22 mouse cellular contexts compared by ENCODE assay signal in the genomic region with DNA sequence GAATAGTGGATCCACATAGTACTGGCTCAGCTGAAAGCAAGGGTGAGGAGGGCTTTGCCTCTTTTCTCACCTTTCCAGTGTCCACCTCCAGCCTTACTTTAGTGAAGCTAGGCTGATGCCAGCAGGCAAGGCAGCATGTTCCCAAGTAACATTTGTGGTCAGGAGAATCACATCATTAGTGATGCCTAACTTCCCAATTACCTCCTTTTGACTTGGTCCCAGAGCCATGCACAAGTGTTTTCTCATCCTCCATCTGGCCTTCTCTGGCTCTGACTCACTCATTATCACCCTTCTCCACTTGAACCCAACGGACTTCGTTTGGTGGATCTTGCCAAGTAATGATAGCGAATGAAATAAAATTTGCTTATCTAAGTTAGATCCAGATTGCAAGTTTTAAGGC.
DNase-seq lines count a peak whose midpoint lies in the region; ATAC-seq and TF ChIP-seq lines count a peak whose summit lies in the region.
"Had no signal": no experiment of that assay in that cellular context is flagged by ENCODE, and none has a peak within 500 bp of the region (broad histone marks: within the 10 kb centered on the region; RNA-seq: fewer than 3 reads in every experiment).

No protein-coding gene starts in this region.

- no peak for DNase-seq in gastrocnemius, adult 2 months
- DNase-seq in gastrocnemius, adult 8-10 months (ENCODE audit: low spot score in 2 of 2): no peak
- peak; percentile 28 for DNase-seq in hindbrain, postnatal 0 days (ENCODE audit: low spot score)
- no peak for DNase-seq in hindbrain, embryonic 11.5 days (ENCODE audit: low spot score)
- DNase-seq in Patski (ENCODE audit: low read depth, low spot score): peak; percentile 43
- DNase-seq in left cerebral cortex, postnatal 36 days (ENCODE audit: low spot score in 2 of 2): no peak
- DNase-seq in layer of hippocampus, adult 9-11 months: no peak
- DNase-seq: adrenal gland, adult 8-10 months; forebrain, postnatal 0 days; kidney, postnatal 4 days; right cerebral cortex, postnatal 25 days; thymus, adult 18-20 months had no signal

- no peaks in the 10 kb centered on the region for H3K27me3 ChIP-seq in hindbrain, postnatal 0 days (ENCODE audit: insufficient read depth, low read length)
- H3K27me3 ChIP-seq in hindbrain, embryonic 11.5 days (ENCODE audit: control insufficient read depth, insufficient read depth, low read length): no peaks in the 10 kb centered on the region
- H3K27me3 ChIP-seq in Patski: no peaks in the 10 kb centered on the region
- H3K27me3 ChIP-seq: embryonic facial prominence, embryonic 12.5 days; hindbrain, embryonic 12.5 days; intestine, embryonic 15.5 days; kidney, embryonic 15.5 days; midbrain, embryonic 13.5 days had no signal

- no peaks in the 10 kb centered on the region for H3K9me3 ChIP-seq in hindbrain, postnatal 0 days (ENCODE audit: low read length)
- H3K9me3 ChIP-seq in hindbrain, embryonic 11.5 days (ENCODE audit: control insufficient read depth, low read length): no peaks in the 10 kb centered on the region
- H3K9me3 ChIP-seq: embryonic facial prominence, embryonic 12.5 days; hindbrain, embryonic 12.5 days; intestine, embryonic 15.5 days; kidney, embryonic 15.5 days; midbrain, embryonic 13.5 days had no signal

- H3K4me2 ChIP-seq in hindbrain, postnatal 0 days (ENCODE audit: low read depth, low read length): no peak overlapping the region
- H3K4me2 ChIP-seq in hindbrain, embryonic 11.5 days (replicated peaks; ENCODE audit: low read depth, low read length): no peak overlapping the region
- H3K4me2 ChIP-seq: embryonic facial prominence, embryonic 12.5 days; hindbrain, embryonic 12.5 days; intestine, embryonic 15.5 days; kidney, embryonic 15.5 days; midbrain, embryonic 13.5 days had no signal

- peak overlapping the region; percentile 71 for H3K27ac ChIP-seq in gastrocnemius, adult 2 months
- H3K27ac ChIP-seq in hindbrain, postnatal 0 days: no peak overlapping the region
- H3K27ac ChIP-seq in hindbrain, embryonic 11.5 days (ENCODE audit: low read depth, low read length): no peak overlapping the region
- H3K27ac ChIP-seq in brown adipose tissue, adult 24 weeks (replicated peaks; ENCODE audit: low read depth, low read length): peak overlapping the region; percentile 68
- H3K27ac ChIP-seq: embryonic facial prominence, embryonic 12.5 days; hindbrain, embryonic 12.5 days; intestine, embryonic 15.5 days; liver, embryonic 14.5 days; midbrain, embryonic 13.5 days had no signal

- in situ Hi-C loops in Patski (cut with MboI; ENCODE audit: low pct_unique_long_range_greater_than_20kb): no loop called here

- CTCF ChIA-PET in Patski (lab: Charles Lee): interaction anchor here (0.8 to 1.5 kb wide), 4 partner anchors 11 to 153 kb away, joined by 3 to 4 read pairs (median 3); no protein-coding TSS in a partner anchor

- no peak overlapping the region for H3K4me3 ChIP-seq in gastrocnemius, adult 2 months
- no peak overlapping the region for H3K4me3 ChIP-seq in hindbrain, postnatal 0 days (ENCODE audit: low read length)
- no peak overlapping the region for H3K4me3 ChIP-seq in hindbrain, embryonic 11.5 days (ENCODE audit: low read depth, low read length)
- no peak overlapping the region for H3K4me3 ChIP-seq in brown adipose tissue, adult 24 weeks (ENCODE audit: insufficient read depth, low read depth, low read length)
- H3K4me3 ChIP-seq: embryonic facial prominence, embryonic 12.5 days; erythroblast, embryonic 14.5 days; hindbrain, embryonic 12.5 days; intestine, embryonic 15.5 days; kidney, embryonic 15.5 days; midbrain, embryonic 13.5 days; myocyte had no signal

- H3K4me1 ChIP-seq in hindbrain, postnatal 0 days (ENCODE audit: insufficient read depth, low read length): no peaks in the 10 kb centered on the region
- H3K4me1 ChIP-seq in hindbrain, embryonic 11.5 days (replicated peaks; ENCODE audit: control insufficient read depth, insufficient read depth, low read length): no peaks in the 10 kb centered on the region
- peaks cover 21% of the 10 kb centered on the region for H3K4me1 ChIP-seq in brown adipose tissue, adult 24 weeks (ENCODE audit: control insufficient read depth, insufficient read depth, insufficient read length, low read length)
- H3K4me1 ChIP-seq: hindbrain, embryonic 12.5 days; midbrain, embryonic 13.5 days had no signal

- intact Hi-C loops in gastrocnemius, adult 2 months (cut with DNase I): no loop called here
- intact Hi-C loops in left cerebral cortex, postnatal 36 days (cut with DNase I): no loop called here

- peak; percentile 81 for ATAC-seq in hindbrain, postnatal 0 days
- ATAC-seq in hindbrain, embryonic 11.5 days (ENCODE audit: low FRiP score): no peak
- peak; percentile 36 for ATAC-seq in Patski
- ATAC-seq: forebrain, postnatal 0 days; lung, postnatal 0 days; midbrain, embryonic 13.5 days had no signal

- POLR2A ChIA-PET in Patski (lab: Charles Lee): no interaction called here

- 66% methylated on average over 3 of the region's 3 CpGs for WGBS in hindbrain, postnatal 0 days
- 94% methylated on average over 3 of the region's 3 CpGs for WGBS in hindbrain, embryonic 11.5 days

- H3K36me3 ChIP-seq in hindbrain, postnatal 0 days (ENCODE audit: insufficient read depth, low read length): no peaks in the 10 kb centered on the region
- H3K36me3 ChIP-seq in hindbrain, embryonic 11.5 days (ENCODE audit: control insufficient read depth, insufficient read depth, low read length): no peaks in the 10 kb centered on the region
- H3K36me3 ChIP-seq: embryonic facial prominence, embryonic 12.5 days; hindbrain, embryonic 12.5 days; intestine, embryonic 15.5 days; kidney, embryonic 15.5 days; midbrain, embryonic 13.5 days had no signal

- H3K9ac ChIP-seq in hindbrain, postnatal 0 days (replicated peaks; ENCODE audit: low read length): no peak overlapping the region
- H3K9ac ChIP-seq in hindbrain, embryonic 11.5 days (ENCODE audit: low read depth, low read length): no peak overlapping the region
- H3K9ac ChIP-seq: embryonic facial prominence, embryonic 12.5 days; forebrain, postnatal 0 days; hindbrain, embryonic 12.5 days; intestine, embryonic 15.5 days; kidney, embryonic 15.5 days; liver, embryonic 14.5 days; midbrain, embryonic 13.5 days had no signal

- no peak for TF ChIP-seq CTCF in gastrocnemius, adult 2 months (IDR thresholded peaks at IDR 0.05)
- TF ChIP-seq CTCF in hindbrain, postnatal 0 days (IDR thresholded peaks at IDR 0.05; ENCODE audit: low read depth): no peak
- TF ChIP-seq CTCF in Patski (IDR thresholded peaks at IDR 0.05): no peak

Comparison
In these comparisons a context has a peak if more than half of its experiments do, and no peak if none do; other contexts are left out.
1. DNase-seq: peak in hindbrain, postnatal 0 days (single experiment) and Patski (single experiment); none in gastrocnemius, adult 2 months (single experiment), gastrocnemius, adult 8-10 months (0 of 2), hindbrain, embryonic 11.5 days (single experiment), left cerebral cortex, postnatal 36 days (0 of 2) and layer of hippocampus, adult 9-11 months (single experiment).
2. H3K27ac ChIP-seq: peak in gastrocnemius, adult 2 months (single experiment) and brown adipose tissue, adult 24 weeks (single experiment); none in hindbrain, postnatal 0 days (single experiment) and hindbrain, embryonic 11.5 days (single experiment).